Mouse (Mus musculus) layer of hippocampus, postnatal 36 days (tissue): ENCODE data around the gene 6030498E09Rik. TPM values are rescaled to one million over a fixed set of nuclear protein-coding genes. Genes with fewer than 3 reads are reported as not detected.

Experiments used
- DNase-seq, 2 experiments: peaks; one replicate each; pipeline ENCODE4 v3.0.0; 2022
- microRNA-seq, 2 experiments: library from miRNA; unstranded; fragments of <30 nt; microRNA quantifications; one replicate each; pipeline ENCODE4 v1.2.0; 2021
- total RNA-seq, 2 experiments: library from RNA; stranded (reverse); gene quantifications; 2 replicates each; pipeline ENCODE4 v1.2.3; 2021

The 6030498E09Rik gene
- total RNA-seq = not detected

GRCm38 (mm10) chrX:38772478-38772877 is at the start of gene 6030498E09Rik:
Gene 6030498E09Rik, plus strand, starts transcription at chrX:38772671.
- no peak for DNase-seq

GRCm38 (mm10) chrX:38730081-38730480 is 42.4 kb upstream of the 6030498E09Rik start:
- DNase-seq = no peak

GRCm38 (mm10) chrX:38730639-38731038 is 41.8 kb upstream of the 6030498E09Rik start:
- DNase-seq = no peak

- no peak for DNase-seq
These were observed 38.8 kb upstream of the 6030498E09Rik start for GRCm38 (mm10) chrX:38733683-38734082.

- DNase-seq = peak; percentile 2 to 3
These were observed 37.3 kb upstream of the 6030498E09Rik start for GRCm38 (mm10) chrX:38734916-38735880.

- DNase-seq = no peak
These were observed 1.0 kb upstream of the 6030498E09Rik start for GRCm38 (mm10) chrX:38771453-38771852.

GRCm38 (mm10) chrX:38771886-38772285 is 585 bp upstream of the 6030498E09Rik start:
- DNase-seq = no peak

- DNase-seq = no peak
These were observed 21.9 kb downstream of the 6030498E09Rik start for GRCm38 (mm10) chrX:38794373-38794772.

GRCm38 (mm10) chrX:38813934-38814333 is 41.5 kb downstream of the 6030498E09Rik start:
- no peak for DNase-seq

GRCm38 (mm10) chrX:38816841-38817240 is 44.4 kb downstream of the 6030498E09Rik start:
- no peak for DNase-seq

- no peak for DNase-seq
These were observed 186.1 kb downstream of the 6030498E09Rik start for GRCm38 (mm10) chrX:38958571-38958970.

- no peak for DNase-seq
These were observed 223.8 kb downstream of the 6030498E09Rik start for GRCm38 (mm10) chrX:38996265-38996664.

Small RNA genes lying within 50 kb of the gene (microRNA-seq; reads per million reads assigned to microRNA genes)
- 0 reads per million in 2 experiments for gene Gm25642

Other genes with a start within 250 kb of the 6030498E09Rik start
- 10 to 100 TPM; 34.0 to 34.3 TPM for gene Cul4b, start 196.5 kb upstream of the 6030498E09Rik start, total RNA-seq
- 10 to 100 TPM; 93.0 to 98.4 TPM for gene Mcts1, start 172.1 kb upstream of the 6030498E09Rik start, total RNA-seq
- gene C1galt1c1, start 137.6 kb upstream of the 6030498E09Rik start, total RNA-seq = 10 to 100 TPM; 25.8 to 27.9 TPM